Mouse (Mus musculus) ES-E14 (cell line): ENCODE results near the gene Zmynd10. TPM values are rescaled to one million over a fixed set of nuclear protein-coding genes. Genes with fewer than 3 reads are reported as not detected.

ENCODE experiments used
- DNase-seq: peaks from one replicate; pipeline ENCODE4 v3.0.0-alpha.2; 2013; ENCODE audit warnings: low read depth, low spot score
- H3K27ac ChIP-seq: 2 replicates; pipeline ENCODE4 v1.5.1; 2012; ENCODE audit warnings: low read depth, mild to moderate bottlenecking, low read length, moderate library complexity, mixed read lengths; ENCODE audit not compliant: poor library complexity, insufficient read depth, severe bottlenecking
- H3K36me3 ChIP-seq: 2 replicates; pipeline ENCODE4 v1.6.1; 2012; ENCODE audit warnings: mild to moderate bottlenecking, low read length, moderate library complexity, mixed read lengths; ENCODE audit not compliant: control insufficient read depth, poor library complexity, insufficient read depth, severe bottlenecking
- H3K4me1 ChIP-seq, 2 experiments: fragments of 150-350 bp in 1 of 2; sonication (generic) in 1 of 2; 2 replicates each; pipeline ENCODE4 v1.6.1; 2012; ENCODE audit warnings: low read length in 2 of 2, mild to moderate bottlenecking in 1 of 2, mixed read lengths in 1 of 2; ENCODE audit not compliant: control insufficient read depth in 2 of 2, insufficient read depth in 2 of 2, poor library complexity in 1 of 2
- H3K4me3 ChIP-seq, 2 experiments: fragments of 150-350 bp in 1 of 2; sonication (generic) in 1 of 2; 2 replicates each; pipeline ENCODE4 v1.5.1; 2012; ENCODE audit warnings: low read length in 2 of 2, low read depth in 1 of 2, mild to moderate bottlenecking in 1 of 2, mixed read lengths in 1 of 2; ENCODE audit not compliant: insufficient read depth in 1 of 2, poor library complexity in 1 of 2, severe bottlenecking in 1 of 2
- H3K9ac ChIP-seq: 2 replicates; pipeline ENCODE4 v1.6.1; 2012; ENCODE audit warnings: low read depth, mild to moderate bottlenecking, low read length, mixed read lengths; ENCODE audit not compliant: poor library complexity, insufficient read depth, severe bottlenecking
- H3K9me3 ChIP-seq: fragments of 150-350 bp; sonication (generic); 2 replicates; pipeline ENCODE4 v1.6.1; 2012; ENCODE audit warnings: low read depth, mild to moderate bottlenecking, low read length; ENCODE audit not compliant: control insufficient read depth, insufficient read depth
- CHD2 ChIP-seq: IDR thresholded peaks from 2 replicates; pipeline ENCODE4 v1.6.1; 2014; ENCODE audit warnings: mild to moderate bottlenecking, low read depth, low read length, inconsistent platforms
- HCFC1 ChIP-seq: IDR thresholded peaks from 2 replicates; pipeline ENCODE4 v1.6.1; 2012; ENCODE audit warnings: low read length, inconsistent platforms, borderline replicate concordance; ENCODE audit not compliant: insufficient read depth
- MAFK ChIP-seq: IDR thresholded peaks from 2 replicates; pipeline ENCODE4 v1.6.1; 2014; ENCODE audit warnings: mild to moderate bottlenecking, low read depth, low read length, inconsistent platforms; ENCODE audit not compliant: insufficient read depth
- ZC3H11A ChIP-seq: IDR thresholded peaks from 2 replicates; pipeline ENCODE4 v1.6.1; 2012; ENCODE audit warnings: low read depth, mild to moderate bottlenecking, inconsistent platforms, low read length, borderline replicate concordance
- ZNF384 ChIP-seq: IDR thresholded peaks from 2 replicates; pipeline ENCODE4 v1.6.1; 2012; ENCODE audit warnings: low read depth, low read length, inconsistent platforms
- in situ Hi-C, 2 experiments: fragments of 600-800 bp; cut with MboI; formaldehyde crosslinking; loops; one replicate each; pipeline ENCODE4 v1.15.1; 2025; ENCODE audit warnings: low sequenced_read_pairs in 2 of 2, inconsistent platforms in 1 of 2; ENCODE audit not compliant: unreplicated experiment in 2 of 2
- total RNA-seq: library from RNA; depleted of rRNA; stranded (reverse); fragments of 300-350 nt; gene quantifications from 2 replicates; pipeline ENCODE4 v1.2.3, GENCODE M21; 2012

The Zmynd10 gene
- total RNA-seq, 1 experiment, result 0.49 TPM

DNA sequence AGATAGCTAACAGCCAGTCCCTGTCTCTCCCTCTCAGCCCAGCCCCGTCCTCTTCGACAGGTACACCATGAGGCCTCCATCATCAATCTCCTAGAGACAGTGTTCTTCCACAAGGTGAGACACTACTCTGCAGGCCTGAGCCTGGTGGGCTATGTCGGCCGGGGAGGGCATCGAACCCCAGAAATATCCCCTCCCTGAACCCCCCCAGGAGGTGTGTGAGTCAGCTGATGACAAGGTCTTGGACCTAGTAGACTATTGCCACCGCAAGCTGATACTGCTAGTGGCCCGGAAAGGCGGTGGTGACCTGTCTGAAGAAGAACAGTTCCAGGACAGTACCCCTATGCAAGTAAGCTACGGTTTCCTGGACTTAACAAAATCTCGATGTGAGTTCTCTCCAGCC lies 1.7 kb downstream of the Zmynd10 start:
- H3K36me3 ChIP-seq, result peaks cover 6% of the 10 kb centered on the region; the same call in 1 of the 2 replicates
- no peak overlapping the region for H3K9ac ChIP-seq
- in situ Hi-C loops, result no loop called here
- H3K4me3 ChIP-seq, result no peak overlapping the region
- no peak overlapping the region for H3K27ac ChIP-seq
- no peak for DNase-seq
- peaks cover 0 to 19% of the 10 kb centered on the region in 2 experiments; a peak in 1 of 4 replicates for H3K4me1 ChIP-seq
- TF ChIP-seq CHD2 (no peak), ZC3H11A (no peak), MAFK (no peak), ZNF384 (no peak), HCFC1 (no peak)
- H3K9me3 ChIP-seq, result no peaks in the 10 kb centered on the region

DNA sequence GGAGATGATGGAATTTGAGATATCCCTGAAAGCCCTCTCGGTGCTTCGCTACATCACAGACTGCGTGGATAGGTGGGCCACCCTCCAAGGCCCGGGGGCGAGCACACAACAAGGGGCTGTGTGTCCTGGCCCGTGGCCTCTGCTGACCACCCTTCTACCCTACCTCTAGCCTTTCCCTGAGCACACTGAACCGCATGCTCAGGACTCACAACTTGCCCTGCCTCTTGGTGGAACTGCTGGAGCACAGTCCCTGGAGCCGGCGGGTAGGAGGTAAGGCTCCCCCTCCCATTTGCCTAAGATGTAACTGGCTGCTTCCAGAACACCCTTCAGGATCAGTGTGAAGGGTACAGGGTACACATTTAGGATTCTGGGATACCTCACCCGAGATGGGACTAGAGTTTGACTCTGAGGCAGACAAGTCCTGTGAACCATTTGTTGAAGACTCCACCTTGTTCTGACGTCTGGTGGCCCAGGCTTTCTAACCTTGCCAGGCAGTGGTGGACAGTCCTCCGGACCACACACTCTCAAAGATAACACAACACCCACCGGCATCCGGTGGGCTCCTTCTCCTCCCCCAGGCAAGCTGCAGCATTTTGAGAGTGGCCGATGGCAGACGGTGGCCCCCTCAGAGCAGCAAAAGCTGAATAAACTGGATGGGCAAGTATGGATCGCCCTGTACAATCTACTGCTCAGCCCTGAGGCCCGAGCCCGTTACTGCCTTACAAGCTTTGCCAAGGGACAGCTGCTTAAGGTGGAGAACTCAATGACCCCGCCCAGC lies 2.4 kb downstream of the Zmynd10 start:
- DNase-seq, result no peak
- peaks cover 2% of the 10 kb centered on the region; the same call in 1 of the 2 replicates for H3K36me3 ChIP-seq
- in situ Hi-C loops, result no loop called here
- TF ChIP-seq ZC3H11A (no peak), CHD2 (no peak), ZNF384 (no peak), MAFK (no peak), HCFC1 (no peak)
- H3K27ac ChIP-seq, result no peak overlapping the region
- peaks cover 0 to 18% of the 10 kb centered on the region in 2 experiments; a peak in 1 of 4 replicates for H3K4me1 ChIP-seq
- H3K4me3 ChIP-seq, result no peak overlapping the region
- H3K9ac ChIP-seq, result no peak overlapping the region
- H3K9me3 ChIP-seq, result no peaks in the 10 kb centered on the region

DNA sequence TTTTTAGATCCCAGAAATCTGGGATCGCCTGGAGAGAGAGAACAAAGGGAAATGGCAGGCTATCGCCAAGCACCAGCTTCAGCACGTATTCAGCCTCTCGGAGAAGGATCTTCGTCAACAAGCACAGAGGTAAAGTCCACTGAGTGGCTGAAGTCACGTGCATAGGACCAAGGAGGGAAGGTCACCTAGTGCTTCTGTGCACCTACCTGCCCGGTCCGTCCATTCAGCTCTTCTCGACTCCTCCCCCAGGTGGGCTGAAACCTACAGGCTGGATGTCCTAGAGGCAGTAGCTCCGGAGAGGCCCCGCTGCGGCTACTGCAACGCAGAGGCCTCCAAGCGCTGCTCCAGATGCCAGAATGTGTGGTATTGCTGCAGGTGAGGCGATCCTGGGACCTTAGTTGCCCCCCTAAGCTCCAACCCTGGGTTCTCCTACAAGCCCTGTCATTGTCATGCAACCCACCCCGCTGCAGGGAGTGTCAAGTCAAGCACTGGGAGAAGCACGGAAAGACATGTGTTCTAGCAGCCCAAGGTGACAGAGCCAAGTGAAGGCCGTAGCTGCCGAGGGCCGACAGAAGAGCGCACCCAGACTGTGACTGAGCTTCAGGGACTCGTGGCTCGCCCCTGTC lies 3.5 kb downstream of the Zmynd10 start:
- no peak for TF ChIP-seq HCFC1
- TF ChIP-seq MAFK, result no peak
- TF ChIP-seq ZNF384, result no peak
- no peak for TF ChIP-seq ZC3H11A
- no peak for TF ChIP-seq CHD2
- H3K9ac ChIP-seq, result no peak overlapping the region
- H3K27ac ChIP-seq, result no peak overlapping the region
- no peaks in the 10 kb centered on the region for H3K9me3 ChIP-seq
- peaks cover 0 to 18% of the 10 kb centered on the region in 2 experiments; a peak in 1 of 4 replicates for H3K4me1 ChIP-seq
- in situ Hi-C loops, result no loop called here
- peak overlapping the region in 1 of 2 experiments; percentile 61; a peak in 2 of 4 replicates for H3K4me3 ChIP-seq
- DNase-seq, result no peak
- no peaks in the 10 kb centered on the region for H3K36me3 ChIP-seq

DNA sequence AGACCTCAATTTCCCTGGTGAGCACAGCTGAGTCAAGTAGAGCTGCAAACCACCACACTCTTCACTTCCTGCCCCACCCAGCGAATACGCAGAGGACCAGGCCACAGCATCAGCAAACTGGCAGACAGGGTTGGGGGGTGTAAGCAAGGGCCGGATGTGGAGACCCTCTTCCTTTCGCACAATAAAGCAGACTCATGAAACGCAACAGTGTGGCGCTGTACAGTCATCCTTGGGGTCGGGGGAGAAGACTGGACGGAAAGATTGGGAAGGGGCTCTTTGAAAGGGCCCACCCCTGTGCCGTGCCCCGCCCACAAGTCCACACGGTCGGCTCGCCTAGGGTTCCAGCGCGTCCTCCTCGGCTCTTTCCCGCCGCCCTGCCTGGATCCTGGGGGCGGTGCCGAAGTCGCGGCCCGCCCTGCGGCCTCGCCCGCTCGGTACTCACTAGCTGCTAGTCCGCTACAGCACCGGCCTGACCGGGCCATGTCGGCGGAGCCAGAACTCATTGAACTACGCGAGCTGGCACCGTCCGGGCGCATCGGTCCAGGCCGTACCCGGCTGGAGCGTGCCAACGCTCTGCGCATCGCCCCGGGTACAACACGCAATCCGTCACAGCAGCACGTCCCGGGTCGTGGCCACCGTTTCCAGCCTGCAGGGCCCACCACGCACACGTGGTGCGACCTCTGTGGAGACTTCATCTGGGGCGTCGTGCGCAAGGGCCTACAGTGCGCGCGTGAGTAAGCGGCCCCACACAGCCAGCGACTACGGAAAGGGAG lies 4.2 kb downstream of the Zmynd10 start, which contains the start of gene Rassf1:
TSS of gene Rassf1 (plus strand) at position 439 of the 773 bp plus-strand sequence.
- H3K9ac ChIP-seq, result peak within 1 kb of the TSS; percentile 42
- no peak within 1 kb of the TSS for H3K27ac ChIP-seq
- in situ Hi-C loops, result no loop called here
- no peak for TF ChIP-seq CHD2
- no peak for TF ChIP-seq MAFK
- no peak for TF ChIP-seq HCFC1
- no peak for TF ChIP-seq ZNF384
- no peak for TF ChIP-seq ZC3H11A
- H3K4me3 ChIP-seq, result peak within 1 kb of the TSS; percentile 60 to 61
- H3K36me3 ChIP-seq, result no peaks in the 10 kb centered on the region
- DNase-seq, result no peak
- H3K4me1 ChIP-seq, result peaks cover 0 to 18% of the 10 kb centered on the region in 2 experiments; a peak in 1 of 4 replicates
- no peaks in the 10 kb centered on the region for H3K9me3 ChIP-seq
